Mouse (Mus musculus) adrenal gland, adult 18-20 months (tissue): Measurements from ENCODE around the gene Ephx1. TPM values are rescaled to one million over a fixed set of nuclear protein-coding genes. Genes with fewer than 3 reads are reported as not detected.
"Not testable (repeated sequence)": the region's sequence is repeated elsewhere in the genome, so short reads cannot be mapped to it uniquely, and the experiment has no call there.

Source experiments
- DNase-seq, 2 experiments: peaks; one replicate each; pipeline ENCODE4 v3.0.0; 2021 to 2022; ENCODE audit warnings: low spot score in 2 of 2
- total RNA-seq, 2 experiments: library from RNA; stranded (reverse); gene quantifications; 1 replicate in 1 of 2; 2 replicates in 1 of 2; pipeline ENCODE4 v1.2.3; 2021

The Ephx1 gene
- total RNA-seq, 2 experiments from 2014 or later = 198 to 228 TPM

- DNase-seq = peak in 1 of 2 experiments; percentile 53
Observed at GRCm38 (mm10) chr1:181014731-181015500, 5.8 kb downstream of the Ephx1 start.

DNA sequence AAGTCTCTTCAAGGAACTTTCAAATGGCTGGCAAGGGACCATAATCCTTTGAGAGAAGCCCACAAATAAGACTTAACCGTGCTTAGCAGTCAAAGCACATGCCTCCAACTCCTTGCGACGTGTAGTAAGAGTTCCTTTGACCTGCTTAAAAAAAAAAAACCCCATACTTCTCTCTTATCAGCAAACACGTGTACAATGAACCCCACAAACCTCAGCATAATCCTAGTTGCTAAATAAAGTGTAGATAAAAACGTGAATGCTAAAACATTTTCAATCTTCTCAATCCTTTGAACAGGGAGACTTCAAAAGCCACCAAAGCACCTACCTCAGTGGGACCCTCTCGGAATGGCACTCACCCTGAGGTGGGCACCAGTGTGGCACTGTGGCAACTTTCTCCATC is 7.3 kb downstream of the Ephx1 start:
- peak in 1 of 2 experiments; percentile 17 for DNase-seq

GRCm38 (mm10) chr1:181012416-181012815 is 8.3 kb downstream of the Ephx1 start:
- no peak for DNase-seq

- peak in 1 of 2 experiments; percentile 18 for DNase-seq
Observed at GRCm38 (mm10) chr1:181011601-181012000, 9.1 kb downstream of the Ephx1 start.

DNA sequence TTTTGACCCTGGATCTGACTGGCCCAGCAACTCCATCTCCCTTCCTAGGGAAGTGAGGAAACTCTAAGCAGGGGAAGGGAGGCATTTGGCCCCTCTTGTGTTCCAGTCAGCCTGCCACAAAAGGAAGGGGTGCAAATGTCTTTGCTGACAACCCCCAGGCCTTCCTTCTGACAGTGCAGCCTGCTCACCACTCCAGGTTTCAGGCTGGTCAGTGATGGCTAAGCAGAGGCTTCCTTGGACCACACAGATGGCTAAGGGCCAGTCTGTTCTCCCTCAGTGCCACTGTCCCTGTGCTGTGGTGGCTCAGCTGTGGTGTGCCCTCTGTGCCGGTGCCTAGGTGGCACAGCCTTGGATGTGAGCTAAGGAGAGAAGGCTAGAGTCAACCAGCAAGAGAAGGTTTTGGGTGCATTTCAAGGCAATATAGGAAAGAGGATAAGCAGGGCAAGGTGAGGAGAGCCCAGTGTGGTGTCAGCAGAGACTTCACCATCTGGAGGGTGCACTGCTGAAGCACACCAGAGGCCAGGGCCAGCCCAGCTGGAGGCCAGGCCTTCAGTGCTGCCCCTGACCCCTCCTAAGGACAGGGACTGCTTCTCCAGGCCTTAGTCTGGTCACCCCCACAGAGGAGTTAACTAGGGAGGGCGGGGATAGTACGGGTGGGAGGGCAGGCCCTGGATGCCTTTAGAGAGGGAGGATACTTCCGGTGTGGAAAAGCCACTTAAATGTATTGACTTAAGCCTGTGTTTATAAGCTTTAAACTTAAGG is 10.4 kb downstream of the Ephx1 start:
- peak in 1 of 2 experiments; percentile 29 for DNase-seq

- peak; percentile 62 to 64 for DNase-seq
Observed at GRCm38 (mm10) chr1:181009754-181010153, 10.9 kb downstream of the Ephx1 start.

- DNase-seq = peak in 1 of 2 experiments; percentile 15
Observed at GRCm38 (mm10) chr1:181009011-181009590, 11.6 kb downstream of the Ephx1 start.

DNA sequence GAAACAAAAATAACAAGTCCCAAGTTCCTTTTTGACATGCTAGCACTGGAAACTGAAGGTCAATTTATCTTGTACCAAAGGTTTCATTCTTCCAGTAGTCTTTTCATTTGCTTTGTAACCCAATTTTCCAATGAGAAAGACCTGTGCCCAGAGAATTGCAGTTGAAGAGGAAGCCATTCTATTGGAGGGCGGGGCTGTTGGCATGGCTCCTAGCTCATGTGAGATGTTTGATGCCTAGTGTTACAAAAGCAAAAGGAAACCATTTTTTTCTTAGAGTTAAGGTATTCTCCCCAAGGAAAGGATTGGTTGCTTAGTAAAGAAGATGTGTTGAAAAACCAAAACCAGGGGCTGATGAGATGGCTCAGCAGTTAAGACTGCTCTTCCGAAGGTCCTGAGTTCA is 12.4 kb downstream of the Ephx1 start:
- DNase-seq = peak in 1 of 2 experiments; percentile 29

DNA sequence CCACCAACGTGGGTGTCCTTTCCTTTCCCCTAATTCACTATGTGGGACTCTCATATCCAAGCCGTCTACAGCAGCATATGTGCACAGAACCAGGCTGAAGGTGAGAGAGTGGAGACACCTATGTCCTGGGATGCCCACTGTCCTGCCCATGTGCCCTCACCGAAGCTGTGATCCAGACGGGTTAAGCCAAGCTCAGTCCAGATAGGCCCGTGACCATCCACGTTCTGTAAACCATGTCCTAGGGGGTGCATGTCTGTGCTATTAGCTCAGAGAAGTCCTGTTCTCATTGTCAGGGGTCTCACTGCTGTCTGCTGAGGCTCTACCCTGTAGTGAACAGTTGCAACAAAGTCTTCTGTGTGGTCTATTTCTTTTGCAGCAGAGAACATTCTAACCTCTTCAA is 12.9 kb downstream of the Ephx1 start:
- DNase-seq = peak in 1 of 2 experiments; percentile 11

- DNase-seq = peak in 1 of 2 experiments; percentile 18
Observed at GRCm38 (mm10) chr1:181005331-181005730, 15.4 kb downstream of the Ephx1 start.

DNA sequence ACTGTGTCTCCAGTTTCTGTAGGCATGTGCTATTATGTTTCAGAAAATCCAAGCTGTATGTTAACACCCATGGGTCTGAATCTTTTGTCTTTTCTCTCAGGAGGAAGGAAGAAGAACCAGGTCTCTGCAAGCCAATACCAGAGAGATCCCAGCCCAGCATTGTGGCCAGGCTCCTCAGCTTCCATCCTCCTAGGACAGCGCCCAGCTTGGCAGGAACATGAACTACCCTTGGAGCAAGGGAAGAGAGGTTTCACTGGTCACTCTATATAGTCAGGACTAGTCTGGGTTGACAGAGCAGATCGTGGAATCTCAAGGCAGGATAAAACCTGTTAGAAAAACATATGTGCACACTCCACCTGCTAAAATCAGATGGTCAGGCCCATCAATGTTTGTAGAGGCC is 16.9 kb downstream of the Ephx1 start:
- DNase-seq = no peak

DNA sequence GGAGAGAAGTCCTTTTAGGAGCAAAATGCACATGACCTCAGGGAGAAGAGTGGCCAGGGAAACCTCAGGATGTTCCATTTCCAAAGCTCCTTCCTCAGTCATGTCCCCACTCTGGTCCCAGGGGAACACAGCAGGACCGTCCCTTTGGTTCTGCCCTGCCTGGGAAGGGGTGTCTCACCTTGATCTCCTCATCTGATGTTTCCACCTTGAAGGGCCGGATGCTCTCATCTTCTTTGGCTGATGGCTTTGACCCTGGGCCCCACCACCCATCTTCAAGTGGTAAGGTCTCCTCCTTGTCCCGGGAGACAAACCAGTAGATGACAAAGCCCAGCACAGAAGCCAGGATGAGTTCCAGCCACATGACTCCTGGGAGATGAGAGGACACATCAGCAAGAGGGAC is 19.1 kb downstream of the Ephx1 start:
- DNase-seq = peak in 1 of 2 experiments; percentile 15

DNA sequence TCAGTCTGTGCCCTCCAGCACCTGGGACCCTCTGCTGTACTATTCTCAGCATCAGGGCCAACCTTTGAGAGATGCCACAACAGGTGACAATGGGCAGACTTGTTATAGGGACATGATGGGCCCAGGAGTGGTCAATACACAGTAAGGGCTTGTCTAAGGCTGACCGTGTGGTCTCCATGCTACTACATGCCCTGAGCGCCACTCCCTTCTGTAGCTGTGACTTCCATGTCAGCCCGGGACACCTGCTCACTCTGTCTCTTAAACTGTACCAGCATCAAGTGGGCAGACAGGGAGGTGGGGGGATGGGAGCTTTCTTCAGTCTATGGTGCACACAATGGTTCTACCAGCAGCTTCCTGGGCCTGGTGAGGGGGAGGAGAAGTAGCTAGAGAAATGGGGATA is 19.5 kb downstream of the Ephx1 start:
- DNase-seq = no peak

GRCm38 (mm10) chr1:181000501-181001092 is 20.1 kb downstream of the Ephx1 start:
- peak; percentile 54 to 66 for DNase-seq

DNA sequence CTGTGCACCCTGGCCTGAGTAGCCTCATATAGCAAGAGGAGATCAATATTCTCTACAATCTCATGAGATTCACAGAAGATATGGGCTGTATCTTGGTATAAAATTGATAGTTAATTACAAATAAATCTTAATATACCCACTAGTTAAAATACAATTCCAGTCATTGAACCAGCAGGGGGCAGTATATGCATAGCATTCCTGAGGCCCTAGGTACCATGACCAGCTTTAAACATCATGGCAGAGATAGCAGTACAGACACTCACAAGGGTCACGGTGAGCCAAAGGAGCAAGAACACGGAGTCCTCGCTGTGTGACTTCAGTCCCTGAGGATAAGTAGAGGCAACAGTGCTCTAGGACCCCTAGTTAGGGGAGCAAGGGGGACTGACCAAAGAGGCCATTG is 28.6 kb downstream of the Ephx1 start:
- no peak for DNase-seq

DNA sequence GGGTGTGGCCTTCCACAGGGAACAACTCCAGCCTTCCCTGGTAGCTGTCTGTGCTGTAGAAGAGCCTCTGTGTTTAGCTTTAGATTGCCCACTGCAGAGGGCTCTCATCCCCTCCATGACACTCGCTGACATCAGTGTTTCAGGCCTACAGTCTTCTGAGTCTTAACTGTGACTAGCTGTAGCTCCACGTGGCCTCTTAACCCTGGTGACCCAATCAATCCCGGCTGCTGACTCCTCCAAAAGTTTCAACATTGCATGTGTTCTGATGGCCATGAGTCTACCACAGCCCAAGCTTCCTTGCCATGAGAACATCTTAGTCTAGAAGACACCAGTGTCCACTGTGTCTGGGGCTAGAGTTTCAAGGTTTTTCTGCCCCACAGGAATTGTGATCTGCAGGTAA is 30.0 kb downstream of the Ephx1 start:
- DNase-seq = no peak

- DNase-seq = peak; percentile 79 to 82
Observed at GRCm38 (mm10) chr1:180987759-180988158, 32.9 kb downstream of the Ephx1 start.

DNA sequence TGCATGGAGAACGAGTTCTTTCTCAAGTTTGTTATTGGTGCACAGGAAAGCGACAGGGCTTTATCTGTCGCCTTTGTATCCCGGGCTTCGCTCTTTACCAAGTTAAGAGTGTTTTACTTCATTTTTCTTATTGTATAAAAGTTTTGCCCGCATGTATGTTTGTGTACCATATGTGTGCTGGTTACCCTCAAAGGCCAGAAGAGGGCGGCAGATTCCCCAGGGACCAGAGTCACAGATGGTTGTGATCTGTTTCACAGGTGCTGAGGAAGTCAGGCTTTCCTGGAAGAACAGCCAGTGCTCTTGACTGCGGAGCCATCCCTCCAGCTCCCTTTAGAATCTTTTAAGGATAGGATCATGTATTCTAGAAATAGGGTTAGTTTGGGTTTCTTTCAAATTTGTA is 34.0 kb downstream of the Ephx1 start:
- no peak for DNase-seq

- DNase-seq = not testable (repeated sequence)
Observed at GRCm38 (mm10) chr1:180981298-180982046, 39.2 kb downstream of the Ephx1 start.

DNA sequence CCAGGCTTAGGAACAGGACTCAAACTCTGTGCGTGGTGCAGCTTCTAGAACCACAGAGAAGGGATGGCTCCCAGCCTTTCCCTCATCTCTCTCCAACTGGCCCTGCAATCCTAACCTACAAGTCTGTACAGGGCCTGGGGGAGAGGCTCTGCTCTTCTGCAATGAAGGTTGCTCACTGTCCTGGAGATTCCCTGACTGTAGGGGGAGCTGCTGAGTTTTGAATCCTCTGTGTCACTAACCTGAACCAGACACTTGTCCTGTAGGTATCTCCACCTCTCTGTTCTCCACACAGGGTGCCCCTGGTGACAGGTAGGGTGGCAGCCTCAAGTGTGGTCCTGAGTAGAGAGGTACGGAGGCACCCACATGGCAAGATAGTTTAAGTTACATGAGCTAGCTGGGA is 40.2 kb downstream of the Ephx1 start:
- DNase-seq = no peak
